Mouse (Mus musculus): ENCODE data around the gene Crybb1. TPM values are rescaled to one million over a fixed set of nuclear protein-coding genes. Genes with fewer than 3 reads are reported as not detected.

Gene Crybb1
- polyA plus RNA-seq, 1 experiment from 2014 or later: 0.73 TPM

GRCm38 (mm10) chr5:112294696-112295095 is 39.1 kb downstream of the Crybb1 start:
- Histone ChIP-seq H3K4me1 (replicated peaks; ENCODE audit: control insufficient read depth, insufficient read depth, low read length) (no peaks in the 10 kb centered on the region; the same call in 1 of the 2 replicates), H3K36me3 (ENCODE audit: control insufficient read depth, insufficient read depth, low read length) (no peaks in the 10 kb centered on the region), H3K27ac (ENCODE audit: low read depth, low read length) (no peak overlapping the region), H3K4me3 (ENCODE audit: low read depth, low read length) (no peak overlapping the region), H3K9me3 (ENCODE audit: control insufficient read depth, low read length) (no peaks in the 10 kb centered on the region), H3K9ac (ENCODE audit: low read length) (no peak overlapping the region), H3K27me3 (ENCODE audit: control insufficient read depth, insufficient read depth, low read length) (no peaks in the 10 kb centered on the region), H3K4me2 (ENCODE audit: low read depth, low read length, severe bottlenecking) (no peak overlapping the region)
- no peak for ATAC-seq (replicated peaks; ENCODE audit: low FRiP score)
- no peak for DNase-seq (ENCODE audit: low spot score)
- 73% methylated on average over 4 of the region's 4 CpGs for WGBS

GRCm38 (mm10) chr5:112295162-112295561 is 39.5 kb downstream of the Crybb1 start:
- no peak overlapping the region for H3K27ac ChIP-seq (ENCODE audit: low read depth, low read length)
- H3K9ac ChIP-seq (ENCODE audit: low read length): no peak overlapping the region
- no peaks in the 10 kb centered on the region for H3K36me3 ChIP-seq (ENCODE audit: control insufficient read depth, insufficient read depth, low read length)
- no peak for ATAC-seq (replicated peaks; ENCODE audit: low FRiP score)
- H3K27me3 ChIP-seq (ENCODE audit: control insufficient read depth, insufficient read depth, low read length): no peaks in the 10 kb centered on the region
- no peaks in the 10 kb centered on the region; the same call in 1 of the 2 replicates for H3K4me1 ChIP-seq (replicated peaks; ENCODE audit: control insufficient read depth, insufficient read depth, low read length)
- 34% methylated on average over 8 of the region's 8 CpGs for WGBS
- H3K4me2 ChIP-seq (ENCODE audit: low read depth, low read length, severe bottlenecking): no peak overlapping the region
- no peak overlapping the region for H3K4me3 ChIP-seq (ENCODE audit: low read depth, low read length)
- no peaks in the 10 kb centered on the region for H3K9me3 ChIP-seq (ENCODE audit: control insufficient read depth, low read length)
- DNase-seq (ENCODE audit: low spot score): no peak

- H3K27ac ChIP-seq (ENCODE audit: low read depth, low read length): no peak overlapping the region
- no peak overlapping the region for H3K4me3 ChIP-seq (ENCODE audit: low read depth, low read length)
- no peak overlapping the region for H3K4me2 ChIP-seq (ENCODE audit: low read depth, low read length, severe bottlenecking)
- no peaks in the 10 kb centered on the region for H3K27me3 ChIP-seq (ENCODE audit: control insufficient read depth, insufficient read depth, low read length)
- WGBS: 49% methylated on average over 8 of the region's 8 CpGs
- H3K36me3 ChIP-seq (ENCODE audit: control insufficient read depth, insufficient read depth, low read length): no peaks in the 10 kb centered on the region
- ATAC-seq (replicated peaks; ENCODE audit: low FRiP score): no peak
- no peak for DNase-seq (ENCODE audit: low spot score)
- no peaks in the 10 kb centered on the region for H3K9me3 ChIP-seq (ENCODE audit: control insufficient read depth, low read length)
- no peak overlapping the region for H3K9ac ChIP-seq (ENCODE audit: low read length)
- no peaks in the 10 kb centered on the region; the same call in 1 of the 2 replicates for H3K4me1 ChIP-seq (replicated peaks; ENCODE audit: control insufficient read depth, insufficient read depth, low read length)
Measured at GRCm38 (mm10) chr5:112295564-112295963, 39.9 kb downstream of the Crybb1 start.

- Histone ChIP-seq H3K27me3 (ENCODE audit: control insufficient read depth, insufficient read depth, low read length) (no peaks in the 10 kb centered on the region), H3K36me3 (ENCODE audit: control insufficient read depth, insufficient read depth, low read length) (no peaks in the 10 kb centered on the region), H3K9ac (ENCODE audit: low read length) (no peak overlapping the region), H3K4me1 (replicated peaks; ENCODE audit: control insufficient read depth, insufficient read depth, low read length) (no peaks in the 10 kb centered on the region; the same call in 1 of the 2 replicates), H3K9me3 (ENCODE audit: control insufficient read depth, low read length) (no peaks in the 10 kb centered on the region), H3K4me3 (ENCODE audit: low read depth, low read length) (no peak overlapping the region), H3K4me2 (ENCODE audit: low read depth, low read length, severe bottlenecking) (no peak overlapping the region), H3K27ac (ENCODE audit: low read depth, low read length) (no peak overlapping the region)
- DNase-seq (ENCODE audit: low spot score): no peak
- no peak for ATAC-seq (replicated peaks; ENCODE audit: low FRiP score)
- WGBS: 88% methylated on average over 6 of the region's 6 CpGs
Measured at GRCm38 (mm10) chr5:112296404-112297181, 41.0 kb downstream of the Crybb1 start.

GRCm38 (mm10) chr5:112297257-112297656 is 41.6 kb downstream of the Crybb1 start:
- Histone ChIP-seq H3K4me2 (ENCODE audit: low read depth, low read length, severe bottlenecking) (no peak overlapping the region), H3K4me1 (replicated peaks; ENCODE audit: control insufficient read depth, insufficient read depth, low read length) (no peaks in the 10 kb centered on the region; the same call in 1 of the 2 replicates), H3K27me3 (ENCODE audit: control insufficient read depth, insufficient read depth, low read length) (no peaks in the 10 kb centered on the region), H3K9me3 (ENCODE audit: control insufficient read depth, low read length) (no peaks in the 10 kb centered on the region), H3K9ac (ENCODE audit: low read length) (no peak overlapping the region), H3K4me3 (ENCODE audit: low read depth, low read length) (no peak overlapping the region), H3K36me3 (ENCODE audit: control insufficient read depth, insufficient read depth, low read length) (no peaks in the 10 kb centered on the region), H3K27ac (ENCODE audit: low read depth, low read length) (no peak overlapping the region)
- no peak for ATAC-seq (replicated peaks; ENCODE audit: low FRiP score)
- 85% methylated on average over 2 of the region's 2 CpGs for WGBS
- DNase-seq (ENCODE audit: low spot score): no peak

- H3K36me3 ChIP-seq (ENCODE audit: control insufficient read depth, insufficient read depth, low read length): no peaks in the 10 kb centered on the region
- WGBS: 91% methylated on average over 12 of the region's 12 CpGs
- H3K4me2 ChIP-seq (ENCODE audit: low read depth, low read length, severe bottlenecking): no peak overlapping the region
- H3K9me3 ChIP-seq (ENCODE audit: control insufficient read depth, low read length): no peaks in the 10 kb centered on the region
- H3K27ac ChIP-seq (ENCODE audit: low read depth, low read length): no peak overlapping the region
- no peaks in the 10 kb centered on the region; the same call in 1 of the 2 replicates for H3K4me1 ChIP-seq (replicated peaks; ENCODE audit: control insufficient read depth, insufficient read depth, low read length)
- no peak overlapping the region for H3K4me3 ChIP-seq (ENCODE audit: low read depth, low read length)
- no peak overlapping the region for H3K9ac ChIP-seq (ENCODE audit: low read length)
- H3K27me3 ChIP-seq (ENCODE audit: control insufficient read depth, insufficient read depth, low read length): no peaks in the 10 kb centered on the region
- ATAC-seq (replicated peaks; ENCODE audit: low FRiP score) (no peak), DNase-seq (ENCODE audit: low spot score) (no peak)
Measured at GRCm38 (mm10) chr5:112298226-112298988, 42.8 kb downstream of the Crybb1 start.

GRCm38 (mm10) chr5:112299399-112299798 is 43.8 kb downstream of the Crybb1 start:
- DNase-seq (ENCODE audit: low spot score) (no peak), ATAC-seq (replicated peaks; ENCODE audit: low FRiP score) (no peak)
- Histone ChIP-seq H3K36me3 (ENCODE audit: control insufficient read depth, insufficient read depth, low read length) (no peaks in the 10 kb centered on the region), H3K9me3 (ENCODE audit: control insufficient read depth, low read length) (no peaks in the 10 kb centered on the region), H3K4me1 (replicated peaks; ENCODE audit: control insufficient read depth, insufficient read depth, low read length) (no peaks in the 10 kb centered on the region; the same call in 1 of the 2 replicates), H3K9ac (ENCODE audit: low read length) (no peak overlapping the region), H3K4me2 (ENCODE audit: low read depth, low read length, severe bottlenecking) (no peak overlapping the region), H3K4me3 (ENCODE audit: low read depth, low read length) (no peak overlapping the region), H3K27me3 (ENCODE audit: control insufficient read depth, insufficient read depth, low read length) (no peaks in the 10 kb centered on the region), H3K27ac (ENCODE audit: low read depth, low read length) (no peak overlapping the region)
- WGBS: 85% methylated on average over 4 of the region's 4 CpGs

- WGBS: 83% methylated on average over 2 of the region's 2 CpGs
- no peaks in the 10 kb centered on the region for H3K36me3 ChIP-seq (ENCODE audit: control insufficient read depth, insufficient read depth, low read length)
- no peak overlapping the region for H3K27ac ChIP-seq (ENCODE audit: low read depth, low read length)
- DNase-seq (ENCODE audit: low spot score) (no peak), ATAC-seq (replicated peaks; ENCODE audit: low FRiP score) (no peak)
- H3K4me3 ChIP-seq (ENCODE audit: low read depth, low read length): no peak overlapping the region
- H3K9ac ChIP-seq (ENCODE audit: low read length): no peak overlapping the region
- H3K9me3 ChIP-seq (ENCODE audit: control insufficient read depth, low read length): no peaks in the 10 kb centered on the region
- no peaks in the 10 kb centered on the region for H3K27me3 ChIP-seq (ENCODE audit: control insufficient read depth, insufficient read depth, low read length)
- no peaks in the 10 kb centered on the region for H3K4me1 ChIP-seq (replicated peaks; ENCODE audit: control insufficient read depth, insufficient read depth, low read length)
- no peak overlapping the region for H3K4me2 ChIP-seq (ENCODE audit: low read depth, low read length, severe bottlenecking)
Measured at GRCm38 (mm10) chr5:112300112-112300511, 44.5 kb downstream of the Crybb1 start.

All from forebrain, embryonic 11.5 days (tissue).